Mouse (Mus musculus): ENCODE results near the gene Fam131b. TPM values are rescaled to one million over a fixed set of nuclear protein-coding genes. Genes with fewer than 3 reads are reported as not detected.

Gene Fam131b
- polyA plus RNA-seq, 1 experiment = 0.05 TPM

GRCm38 (mm10) chr6:42369870-42370269 lies 45.4 kb upstream of the Fam131b start:
- TF ChIP-seq POLR2A (IDR thresholded peaks at IDR 0.05; ENCODE audit: low read depth, low read length) (no peak), CTCF (conservative IDR thresholded peaks at IDR 0.05; ENCODE audit: insufficient read depth, insufficient read length, low read depth, low read length) (no peak)
- no peaks in the 10 kb centered on the region for H3K36me3 ChIP-seq (ENCODE audit: control insufficient read depth, insufficient read depth, low read length)
- WGBS = 37% methylated on average over 3 of the region's 3 CpGs
- peak; percentile 87 for DNase-seq
- no peak overlapping the region for H3K27ac ChIP-seq (ENCODE audit: insufficient read depth, low read depth, low read length)
- H3K27me3 ChIP-seq (replicated peaks; ENCODE audit: control insufficient read depth, insufficient read depth, low read length) = no peaks in the 10 kb centered on the region
- H3K4me3 ChIP-seq (ENCODE audit: insufficient read depth, low read depth, low read length) = no peak overlapping the region
- H3K4me1 ChIP-seq (ENCODE audit: control insufficient read depth, insufficient read depth, low read length) = peaks cover 20% of the 10 kb centered on the region

GRCm38 (mm10) chr6:42365215-42365614 lies 40.8 kb upstream of the Fam131b start:
- no peak for TF ChIP-seq CTCF (conservative IDR thresholded peaks at IDR 0.05; ENCODE audit: insufficient read depth, insufficient read length, low read depth, low read length)
- TF ChIP-seq POLR2A (IDR thresholded peaks at IDR 0.05; ENCODE audit: low read depth, low read length) = no peak
- no peaks in the 10 kb centered on the region for H3K36me3 ChIP-seq (ENCODE audit: control insufficient read depth, insufficient read depth, low read length)
- 94% methylated on average over 6 of the region's 6 CpGs for WGBS

GRCm38 (mm10) chr6:42364607-42365006 lies 40.2 kb upstream of the Fam131b start:
- no peaks in the 10 kb centered on the region for H3K4me1 ChIP-seq (ENCODE audit: control insufficient read depth, insufficient read depth, low read length)
- no peak for TF ChIP-seq CTCF (conservative IDR thresholded peaks at IDR 0.05; ENCODE audit: insufficient read depth, insufficient read length, low read depth, low read length)
- no peak for TF ChIP-seq POLR2A (IDR thresholded peaks at IDR 0.05; ENCODE audit: low read depth, low read length)

More at GRCm38 (mm10) chr6:42365215-42365614, 40.8 kb upstream of the Fam131b start:
- Histone ChIP-seq H3K4me3 (ENCODE audit: insufficient read depth, low read depth, low read length) (no peak overlapping the region), H3K27ac (ENCODE audit: insufficient read depth, low read depth, low read length) (no peak overlapping the region), H3K4me1 (ENCODE audit: control insufficient read depth, insufficient read depth, low read length) (0 out of 2 replicates have a peak, but pooled peaks cover 3% of the 10 kb centered on the region), H3K27me3 (replicated peaks; ENCODE audit: control insufficient read depth, insufficient read depth, low read length) (no peaks in the 10 kb centered on the region)
- DNase-seq = no peak

GRCm38 (mm10) chr6:42364066-42364465 lies 39.6 kb upstream of the Fam131b start:
- no peak for DNase-seq
- H3K27ac ChIP-seq (ENCODE audit: insufficient read depth, low read depth, low read length) = no peak overlapping the region
- no peak for TF ChIP-seq CTCF (conservative IDR thresholded peaks at IDR 0.05; ENCODE audit: insufficient read depth, insufficient read length, low read depth, low read length)
- TF ChIP-seq POLR2A (IDR thresholded peaks at IDR 0.05; ENCODE audit: low read depth, low read length) = no peak
- 92% methylated on average over 4 of the region's 4 CpGs for WGBS
- no peaks in the 10 kb centered on the region for H3K36me3 ChIP-seq (ENCODE audit: control insufficient read depth, insufficient read depth, low read length)
- H3K4me3 ChIP-seq (ENCODE audit: insufficient read depth, low read depth, low read length) = no peak overlapping the region
- H3K4me1 ChIP-seq (ENCODE audit: control insufficient read depth, insufficient read depth, low read length) = no peaks in the 10 kb centered on the region
- H3K27me3 ChIP-seq (replicated peaks; ENCODE audit: control insufficient read depth, insufficient read depth, low read length) = no peaks in the 10 kb centered on the region

More at GRCm38 (mm10) chr6:42364607-42365006, 40.2 kb upstream of the Fam131b start:
- DNase-seq = no peak
- Histone ChIP-seq H3K27me3 (replicated peaks; ENCODE audit: control insufficient read depth, insufficient read depth, low read length) (no peaks in the 10 kb centered on the region), H3K27ac (ENCODE audit: insufficient read depth, low read depth, low read length) (no peak overlapping the region), H3K4me3 (ENCODE audit: insufficient read depth, low read depth, low read length) (no peak overlapping the region), H3K36me3 (ENCODE audit: control insufficient read depth, insufficient read depth, low read length) (no peaks in the 10 kb centered on the region)
- WGBS = 89% methylated on average over 15 of the region's 15 CpGs

- Histone ChIP-seq H3K36me3 (ENCODE audit: control insufficient read depth, insufficient read depth, low read length) (peaks cover 2% of the 10 kb centered on the region; the same call in 1 of the 2 replicates), H3K4me3 (ENCODE audit: insufficient read depth, low read depth, low read length) (no peak overlapping the region), H3K4me1 (ENCODE audit: control insufficient read depth, insufficient read depth, low read length) (no peaks in the 10 kb centered on the region), H3K27me3 (replicated peaks; ENCODE audit: control insufficient read depth, insufficient read depth, low read length) (no peaks in the 10 kb centered on the region), H3K27ac (ENCODE audit: insufficient read depth, low read depth, low read length) (no peak overlapping the region)
- TF ChIP-seq POLR2A (IDR thresholded peaks at IDR 0.05; ENCODE audit: low read depth, low read length) = no peak
- no peak for TF ChIP-seq CTCF (conservative IDR thresholded peaks at IDR 0.05; ENCODE audit: insufficient read depth, insufficient read length, low read depth, low read length)
- WGBS = 38% methylated on average over 3 of the region's 3 CpGs
- no peak for DNase-seq
Observed at GRCm38 (mm10) chr6:42362974-42363373, 38.5 kb upstream of the Fam131b start.

GRCm38 (mm10) chr6:42362497-42362896 lies 38.1 kb upstream of the Fam131b start:
- 71% methylated on average over 1 of the region's 1 CpGs for WGBS
- TF ChIP-seq POLR2A (IDR thresholded peaks at IDR 0.05; ENCODE audit: low read depth, low read length) (no peak), CTCF (conservative IDR thresholded peaks at IDR 0.05; ENCODE audit: insufficient read depth, insufficient read length, low read depth, low read length) (no peak)
- H3K4me1 ChIP-seq (ENCODE audit: control insufficient read depth, insufficient read depth, low read length) = no peaks in the 10 kb centered on the region
- no peak overlapping the region for H3K4me3 ChIP-seq (ENCODE audit: insufficient read depth, low read depth, low read length)
- no peak overlapping the region for H3K27ac ChIP-seq (ENCODE audit: insufficient read depth, low read depth, low read length)
- peaks cover 3% of the 10 kb centered on the region; the same call in 1 of the 2 replicates for H3K36me3 ChIP-seq (ENCODE audit: control insufficient read depth, insufficient read depth, low read length)
- no peak for DNase-seq
- no peaks in the 10 kb centered on the region for H3K27me3 ChIP-seq (replicated peaks; ENCODE audit: control insufficient read depth, insufficient read depth, low read length)

- H3K4me3 ChIP-seq (ENCODE audit: insufficient read depth, low read depth, low read length) = no peak overlapping the region
- peaks cover 3% of the 10 kb centered on the region; the same call in 1 of the 2 replicates for H3K36me3 ChIP-seq (ENCODE audit: control insufficient read depth, insufficient read depth, low read length)
- no peak for DNase-seq
- 76% methylated on average over 1 of the region's 1 CpGs for WGBS
- H3K27me3 ChIP-seq (replicated peaks; ENCODE audit: control insufficient read depth, insufficient read depth, low read length) = no peaks in the 10 kb centered on the region
- no peaks in the 10 kb centered on the region for H3K4me1 ChIP-seq (ENCODE audit: control insufficient read depth, insufficient read depth, low read length)
- H3K27ac ChIP-seq (ENCODE audit: insufficient read depth, low read depth, low read length) = no peak overlapping the region
- TF ChIP-seq POLR2A (IDR thresholded peaks at IDR 0.05; ENCODE audit: low read depth, low read length) = no peak
- TF ChIP-seq CTCF (conservative IDR thresholded peaks at IDR 0.05; ENCODE audit: insufficient read depth, insufficient read length, low read depth, low read length) = no peak
Observed at GRCm38 (mm10) chr6:42362074-42362473, 37.6 kb upstream of the Fam131b start.

All from kidney, adult 2 months (tissue).